Mouse (Mus musculus) brain, embryonic 18.5 days (tissue): ENCODE results near the gene Rptor.

Experiments used
- DNase-seq: peaks from one replicate; pipeline ENCODE4 v3.0.0-alpha.2; 2012; ENCODE audit warnings: low read depth, low spot score

The Rptor gene

GRCm38 (mm10) chr11:119904621-119905286 lies 302.0 kb downstream of the Rptor start:
- peak; percentile 54 for DNase-seq

GRCm38 (mm10) chr11:119905794-119906193 lies 303.1 kb downstream of the Rptor start:
- DNase-seq: no peak

- DNase-seq: no peak
Observed at GRCm38 (mm10) chr11:119907006-119907650, 304.4 kb downstream of the Rptor start.

- DNase-seq: no peak
Observed at GRCm38 (mm10) chr11:119907711-119908110, 305.0 kb downstream of the Rptor start.

- no peak for DNase-seq
Observed at GRCm38 (mm10) chr11:119909436-119909835, 306.7 kb downstream of the Rptor start.

GRCm38 (mm10) chr11:119912845-119913244 lies 310.1 kb downstream of the Rptor start:
- DNase-seq: no peak

GRCm38 (mm10) chr11:119913291-119913934 lies 310.7 kb downstream of the Rptor start, which contains the start of gene Chmp6:
Gene Chmp6 (plus strand): TSS chr11:119913441.
- peak; percentile 54 for DNase-seq

GRCm38 (mm10) chr11:119913935-119914314 lies 311.2 kb downstream of the Rptor start:
- no peak for DNase-seq

- DNase-seq: no peak
Observed at GRCm38 (mm10) chr11:119914381-119914780, 311.7 kb downstream of the Rptor start.

- DNase-seq: no peak
Observed at GRCm38 (mm10) chr11:119915666-119916065, 313.0 kb downstream of the Rptor start.

- DNase-seq: no peak
Observed at GRCm38 (mm10) chr11:119916102-119916790, 313.5 kb downstream of the Rptor start.

GRCm38 (mm10) chr11:119916834-119917469 lies 314.2 kb downstream of the Rptor start:
- DNase-seq: no peak

- DNase-seq: no peak
Observed at GRCm38 (mm10) chr11:119918521-119918920, 315.8 kb downstream of the Rptor start.

GRCm38 (mm10) chr11:119919432-119919831 lies 316.7 kb downstream of the Rptor start:
- no peak for DNase-seq

- no peak for DNase-seq
Observed at GRCm38 (mm10) chr11:119919897-119920296, 317.2 kb downstream of the Rptor start.

- DNase-seq: no peak
Observed at GRCm38 (mm10) chr11:119920668-119921067, 318.0 kb downstream of the Rptor start.

- DNase-seq: no peak
Observed at GRCm38 (mm10) chr11:119925176-119925575, 322.5 kb downstream of the Rptor start.

GRCm38 (mm10) chr11:119926762-119927161 lies 324.1 kb downstream of the Rptor start:
- DNase-seq: no peak

- DNase-seq: no peak
Observed at GRCm38 (mm10) chr11:119928023-119928681, 325.4 kb downstream of the Rptor start.

- no peak for DNase-seq
Observed at GRCm38 (mm10) chr11:119929603-119930265, 327.0 kb downstream of the Rptor start.

- DNase-seq: no peak
Observed at GRCm38 (mm10) chr11:119931809-119932208, 329.1 kb downstream of the Rptor start.
